Mouse (Mus musculus): ENCODE measurements around the gene Pdia2.

The Pdia2 gene

GRCm38 (mm10) chr17:26198892-26199291 lies at the start of gene Pdia2:
Gene Pdia2 (minus strand): TSS chr17:26199087.
- no peak for DNase-seq (ENCODE audit: low spot score)

- DNase-seq (ENCODE audit: low spot score), result peak; percentile 89
These were observed 45.4 kb upstream of the Pdia2 start, which contains the start of gene Fam234a for GRCm38 (mm10) chr17:26244101-26244841. Gene Fam234a (minus strand): TSS chr17:26244242.

GRCm38 (mm10) chr17:26243471-26244100 lies 44.7 kb upstream of the Pdia2 start:
- peak; percentile 30 for DNase-seq (ENCODE audit: low spot score)

GRCm38 (mm10) chr17:26240990-26241389 lies 42.1 kb upstream of the Pdia2 start:
- DNase-seq (ENCODE audit: low spot score), result no peak

GRCm38 (mm10) chr17:26240120-26240790 lies 41.4 kb upstream of the Pdia2 start:
- DNase-seq (ENCODE audit: low spot score), result no peak

- no peak for DNase-seq (ENCODE audit: low spot score)
These were observed 40.7 kb upstream of the Pdia2 start for GRCm38 (mm10) chr17:26239551-26239950.

GRCm38 (mm10) chr17:26237667-26238066 lies 38.8 kb upstream of the Pdia2 start:
- no peak for DNase-seq (ENCODE audit: low spot score)

GRCm38 (mm10) chr17:26235077-26235815 lies 36.4 kb upstream of the Pdia2 start:
- DNase-seq (ENCODE audit: low spot score), result no peak

GRCm38 (mm10) chr17:26234386-26234785 lies 35.5 kb upstream of the Pdia2 start:
- no peak for DNase-seq (ENCODE audit: low spot score)

- no peak for DNase-seq (ENCODE audit: low spot score)
These were observed 34.0 kb upstream of the Pdia2 start for GRCm38 (mm10) chr17:26232863-26233262.

- no peak for DNase-seq (ENCODE audit: low spot score)
These were observed 32.3 kb upstream of the Pdia2 start for GRCm38 (mm10) chr17:26231156-26231555.

- DNase-seq (ENCODE audit: low spot score), result no peak
These were observed 30.9 kb upstream of the Pdia2 start for GRCm38 (mm10) chr17:26229776-26230175.

GRCm38 (mm10) chr17:26225150-26225549 lies 26.3 kb upstream of the Pdia2 start:
- no peak for DNase-seq (ENCODE audit: low spot score)

- no peak for DNase-seq (ENCODE audit: low spot score)
These were observed 22.6 kb upstream of the Pdia2 start for GRCm38 (mm10) chr17:26221508-26221907.

- DNase-seq (ENCODE audit: low spot score), result no peak
These were observed 13.8 kb upstream of the Pdia2 start for GRCm38 (mm10) chr17:26212681-26213080.

GRCm38 (mm10) chr17:26212241-26212640 lies 13.4 kb upstream of the Pdia2 start:
- DNase-seq (ENCODE audit: low spot score), result no peak

- no peak for DNase-seq (ENCODE audit: low spot score)
These were observed 8.8 kb upstream of the Pdia2 start, which contains the start of gene Arhgdig for GRCm38 (mm10) chr17:26207686-26208085. Gene Arhgdig (minus strand): TSS chr17:26207786.

- DNase-seq (ENCODE audit: low spot score), result no peak
These were observed 7.5 kb upstream of the Pdia2 start for GRCm38 (mm10) chr17:26206392-26206791.

- no peak for DNase-seq (ENCODE audit: low spot score)
These were observed 5.9 kb upstream of the Pdia2 start for GRCm38 (mm10) chr17:26204766-26205165.

GRCm38 (mm10) chr17:26203321-26203811 lies 4.5 kb upstream of the Pdia2 start:
- DNase-seq (ENCODE audit: low spot score), result peak; percentile 62

- DNase-seq (ENCODE audit: low spot score), result no peak
These were observed 3.9 kb upstream of the Pdia2 start, which contains the start of gene Rgs11 for GRCm38 (mm10) chr17:26202737-26203136. Gene Rgs11 (plus strand): TSS chr17:26202951.

GRCm38 (mm10) chr17:26201998-26202397 lies 3.1 kb upstream of the Pdia2 start:
- no peak for DNase-seq (ENCODE audit: low spot score)

Data from left cerebral cortex, adult 11 months (tissue).